Mouse (Mus musculus) bone marrow macrophage, adult 2 months (primary cell): ENCODE measurements around the gene Dus2.

Experiments used
- CTCF ChIP-seq: IDR thresholded peaks from 2 replicates; pipeline ENCODE4 v1.5.1; 2012; ENCODE audit warnings: low read depth, mild to moderate bottlenecking, low read length, moderate library complexity
- POLR2A ChIP-seq: IDR thresholded peaks from 2 replicates; pipeline ENCODE4 v1.6.1; 2012; ENCODE audit warnings: mild to moderate bottlenecking, low read depth, low read length, borderline replicate concordance

- TF ChIP-seq POLR2A (no peak), CTCF (no peak)
Measured at GRCm38 (mm10) chr8:105965266-105965904, 25.8 kb upstream of the Dus2 start.
